Mouse (Mus musculus) lung, postnatal 14 days (tissue): ENCODE data around the gene Prss33.
"Not testable (repeated sequence)": the region's sequence is repeated elsewhere in the genome, so short reads cannot be mapped to it uniquely, and the experiment has no call there.

Experiments used
- DNase-seq: peaks from one replicate; pipeline ENCODE4 v3.0.0; 2021

The Prss33 gene

GRCm38 (mm10) chr17:23836006-23836575, at the start of gene Prss33:
TSS of gene Prss33 (minus strand) at chr17:23836056.
- DNase-seq, result no peak

GRCm38 (mm10) chr17:23880576-23880975, 44.7 kb upstream of the Prss33 start, which contains the start of the genes Dcpp1 and Dcpp2:
TSS of gene Dcpp1 (plus strand) at chr17:23880876.
TSS of gene Dcpp2 (plus strand) at chr17:23880880.
- not testable (repeated sequence) for DNase-seq

- DNase-seq, result no peak
Observed at GRCm38 (mm10) chr17:23877166-23877565, 41.3 kb upstream of the Prss33 start.

- DNase-seq, result no peak
Observed at GRCm38 (mm10) chr17:23876741-23877140, 40.9 kb upstream of the Prss33 start.

- DNase-seq, result peak; percentile 70
Observed at GRCm38 (mm10) chr17:23873884-23874856, 38.3 kb upstream of the Prss33 start.

GRCm38 (mm10) chr17:23868513-23868912, 32.7 kb upstream of the Prss33 start:
- no peak for DNase-seq

GRCm38 (mm10) chr17:23867756-23868155, 31.9 kb upstream of the Prss33 start, which contains the start of gene Prss21:
TSS of gene Prss21 (plus strand) at chr17:23868056.
- DNase-seq, result no peak

- DNase-seq, result no peak
Observed at GRCm38 (mm10) chr17:23862926-23863325, 27.1 kb upstream of the Prss33 start.

GRCm38 (mm10) chr17:23857913-23858312, 22.1 kb upstream of the Prss33 start:
- DNase-seq, result no peak

GRCm38 (mm10) chr17:23857193-23857592, 21.3 kb upstream of the Prss33 start:
- DNase-seq, result no peak

GRCm38 (mm10) chr17:23854229-23854765, 18.4 kb upstream of the Prss33 start:
- DNase-seq, result no peak

- DNase-seq, result peak; percentile 66
Observed at GRCm38 (mm10) chr17:23853292-23853691, 17.4 kb upstream of the Prss33 start.

GRCm38 (mm10) chr17:23850853-23851749, 15.2 kb upstream of the Prss33 start:
- peak; percentile 78 for DNase-seq

GRCm38 (mm10) chr17:23850028-23850427, 14.2 kb upstream of the Prss33 start:
- no peak for DNase-seq

GRCm38 (mm10) chr17:23843812-23844273, 8.0 kb upstream of the Prss33 start, which contains the start of the genes Prss32 and Prss41:
TSS of gene Prss32 (plus strand) at chr17:23843855.
TSS of gene Prss41 (minus strand) at chr17:23844172.
- DNase-seq, result peak; percentile 73

GRCm38 (mm10) chr17:23843141-23843811, 7.4 kb upstream of the Prss33 start:
- peak; percentile 30 for DNase-seq

- DNase-seq, result peak; percentile 80
Observed at GRCm38 (mm10) chr17:23841145-23841544, 5.3 kb upstream of the Prss33 start.

- no peak for DNase-seq
Observed at GRCm38 (mm10) chr17:23831201-23831600, 4.7 kb downstream of the Prss33 start.

- DNase-seq, result peak; percentile 84
Observed at GRCm38 (mm10) chr17:23829064-23829619, 6.7 kb downstream of the Prss33 start, which contains the start of gene Elob. TSS of gene Elob (minus strand) at chr17:23829136.

GRCm38 (mm10) chr17:23828271-23829001, 7.4 kb downstream of the Prss33 start:
- peak; percentile 41 for DNase-seq
